Mouse (Mus musculus) lung, adult 2 months (tissue): Measurements from ENCODE around the gene Palld.

Experiments
- CTCF ChIP-seq: fragments of 200-500 bp; IDR thresholded peaks from 2 replicates; pipeline ENCODE4 v1.5.1; 2011; ENCODE audit warnings: mild to moderate bottlenecking, low read length, control low read depth; ENCODE audit not compliant: insufficient read depth
- POLR2A ChIP-seq: fragments of 200-500 bp; IDR thresholded peaks from 2 replicates; pipeline ENCODE4 v1.6.1; 2011; ENCODE audit warnings: low read depth, mild to moderate bottlenecking, control low read depth, low read length, borderline replicate concordance; ENCODE audit errors: extremely low read depth

DNA sequence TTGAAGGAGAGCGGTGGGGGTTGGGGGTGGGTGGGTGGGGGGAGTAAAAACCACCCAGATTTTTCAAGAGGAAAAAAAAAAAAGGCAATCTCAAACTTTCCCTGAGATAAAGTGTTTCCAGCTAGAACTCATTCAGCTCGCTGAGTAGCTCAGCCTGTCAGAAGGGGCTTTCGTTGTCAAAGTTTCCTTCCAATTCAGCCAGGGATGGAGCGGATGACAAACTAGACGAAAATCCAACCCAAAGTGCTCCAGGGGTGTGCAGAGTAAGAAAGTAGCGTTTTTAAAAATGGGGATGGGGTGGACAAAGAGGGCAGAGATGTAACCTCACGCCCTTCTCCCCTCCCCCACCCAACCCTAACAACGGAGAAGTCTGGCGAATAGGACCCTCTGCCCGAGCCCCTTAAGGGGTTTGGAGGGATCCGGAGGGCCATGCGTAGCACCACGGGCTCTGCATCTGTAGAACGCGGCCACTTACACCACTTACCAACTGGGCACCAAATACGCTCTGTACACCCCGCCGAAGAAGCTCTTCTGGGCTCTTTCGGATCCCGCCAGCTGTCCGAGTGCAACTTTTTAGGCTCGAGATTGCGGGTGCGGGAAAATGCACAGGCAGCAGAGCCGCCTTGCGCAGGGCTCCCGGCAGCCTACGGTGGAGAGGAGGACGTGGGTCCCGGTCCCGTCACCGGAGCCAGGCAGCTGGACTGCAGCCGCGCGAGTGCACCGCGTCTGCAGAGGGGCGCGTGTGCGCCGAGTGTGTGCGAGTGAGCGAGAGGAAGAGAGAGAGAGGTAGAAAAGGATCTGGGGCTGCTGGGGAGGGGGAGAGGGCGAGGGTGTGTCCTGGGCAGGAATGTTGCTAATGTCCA, 142.9 kb downstream of the Palld start:
- TF ChIP-seq POLR2A (no peak), CTCF (no peak)
